Mouse (Mus musculus): ENCODE measurements around the gene Cd276.

DNA sequence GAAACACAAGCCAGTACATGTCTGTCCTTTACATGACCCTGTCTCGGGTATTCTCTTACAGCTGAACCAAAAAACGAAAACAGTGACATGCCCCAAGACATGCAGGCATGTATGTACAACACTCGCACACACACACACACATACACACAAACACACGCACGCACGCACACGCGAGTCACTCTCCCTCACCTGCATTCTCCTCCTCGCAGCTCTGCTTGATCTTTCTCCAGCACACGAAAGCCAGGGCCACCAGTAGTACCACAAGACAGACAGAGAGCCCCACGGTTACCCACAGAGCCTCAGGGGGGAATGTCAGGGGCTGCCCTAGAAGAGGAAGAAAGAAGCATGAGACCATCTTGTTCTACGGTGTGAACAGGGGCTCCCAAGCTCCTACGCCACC lies 24.8 kb downstream of the Cd276 start:
- TF ChIP-seq MAFK (IDR thresholded peaks at IDR 0.05; ENCODE audit: insufficient read depth, low read depth, low read length) (no peak), ZC3H11A (IDR thresholded peaks at IDR 0.05; ENCODE audit: borderline replicate concordance, low read depth, low read length) (no peak), HCFC1 (IDR thresholded peaks at IDR 0.05; ENCODE audit: borderline replicate concordance, insufficient read depth, low read length) (no peak)

Measured in ES-E14 (cell line).